Mouse (Mus musculus) liver, adult 2 months (tissue): ENCODE data around the gene Prkca.

Experiments
- CTCF ChIP-seq: fragments of 200-500 bp; IDR thresholded peaks from 2 replicates; pipeline ENCODE4 v1.5.1; 2011; ENCODE audit warnings: low read depth, low read length, control low read depth
- POLR2A ChIP-seq: fragments of 200-500 bp; IDR thresholded peaks from 2 replicates; pipeline ENCODE4 v1.6.1; 2011; ENCODE audit warnings: low read length, control low read depth; ENCODE audit not compliant: insufficient read depth; ENCODE audit errors: extremely low read depth

DNA sequence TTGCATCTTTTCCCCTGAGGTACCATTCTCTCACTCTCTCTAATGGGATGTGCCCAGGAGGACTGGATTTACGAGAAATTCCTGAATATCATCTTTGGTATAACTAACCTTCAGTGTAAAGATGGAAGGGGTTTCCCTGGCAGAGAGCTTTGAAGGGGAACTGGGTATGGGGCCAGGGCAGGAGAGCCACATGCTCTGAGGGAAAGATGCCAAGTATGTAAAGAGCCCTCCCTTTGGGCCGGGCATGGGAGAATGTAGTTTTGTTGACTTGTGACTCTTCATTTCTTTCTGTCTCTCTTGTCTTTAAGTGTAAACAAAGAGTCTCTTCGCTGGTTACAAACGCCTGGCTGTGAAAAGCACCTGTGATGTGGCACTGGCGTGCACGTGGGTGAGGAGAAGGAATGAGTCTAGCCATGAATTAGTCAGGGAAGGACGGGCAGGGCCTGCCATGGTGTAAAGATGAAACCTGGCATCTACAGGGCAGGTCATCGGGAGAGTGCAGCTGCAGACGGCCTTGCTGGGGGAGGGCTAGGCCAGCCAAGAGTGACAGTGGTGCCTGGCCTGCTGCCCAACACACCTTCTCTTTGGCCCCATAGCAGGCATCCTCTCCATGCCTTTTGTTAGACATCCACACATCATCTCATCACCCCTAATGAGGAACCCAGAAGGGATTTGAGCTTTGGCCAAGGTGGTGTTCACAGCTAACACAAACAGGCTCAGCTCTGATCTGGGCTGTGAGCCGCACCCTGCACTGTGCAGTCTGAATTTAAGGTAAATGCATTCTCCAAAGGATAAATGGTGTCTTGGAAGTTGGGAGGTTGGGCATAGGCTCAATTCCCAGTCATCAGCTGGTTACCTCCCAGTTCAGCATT, 388.3 kb downstream of the Prkca start:
- TF ChIP-seq CTCF (no peak), POLR2A (no peak)
